Mouse (Mus musculus) frontal cortex, postnatal 14 days (tissue): ENCODE results near the gene C1rl.
"Not testable (repeated sequence)": the region's sequence is repeated elsewhere in the genome, so short reads cannot be mapped to it uniquely, and the experiment has no call there.

Experiments
- DNase-seq, 2 experiments: peaks; one replicate each; pipeline ENCODE4 v3.0.0; 2022; ENCODE audit warnings: low spot score in 2 of 2

C1rl gene

GRCm38 (mm10) chr6:124472801-124473200 lies 20.1 kb upstream of the C1rl start:
- DNase-seq: no peak

- DNase-seq: no peak
Observed at GRCm38 (mm10) chr6:124474621-124475020, 18.3 kb upstream of the C1rl start.

- not testable (repeated sequence) for DNase-seq
Observed at GRCm38 (mm10) chr6:124475335-124476075, 17.4 kb upstream of the C1rl start.

- no peak for DNase-seq
Observed at GRCm38 (mm10) chr6:124476216-124476615, 16.7 kb upstream of the C1rl start.

GRCm38 (mm10) chr6:124476796-124477195 lies 16.1 kb upstream of the C1rl start:
- DNase-seq: no peak

GRCm38 (mm10) chr6:124477221-124477655 lies 15.7 kb upstream of the C1rl start:
- DNase-seq: no peak

GRCm38 (mm10) chr6:124477922-124478651 lies 14.8 kb upstream of the C1rl start:
- no peak for DNase-seq

- no peak for DNase-seq
Observed at GRCm38 (mm10) chr6:124478874-124479572, 13.9 kb upstream of the C1rl start.

GRCm38 (mm10) chr6:124479573-124479930 lies 13.4 kb upstream of the C1rl start:
- no peak for DNase-seq

GRCm38 (mm10) chr6:124480295-124480694 lies 12.6 kb upstream of the C1rl start:
- no peak for DNase-seq

GRCm38 (mm10) chr6:124481571-124481970 lies 11.3 kb upstream of the C1rl start:
- DNase-seq: peak in 1 of 2 experiments; percentile 53

- DNase-seq: not testable (repeated sequence)
Observed at GRCm38 (mm10) chr6:124483831-124484230, 9.1 kb upstream of the C1rl start.

GRCm38 (mm10) chr6:124484851-124485250 lies 8.1 kb upstream of the C1rl start:
- DNase-seq: no peak

GRCm38 (mm10) chr6:124485414-124486144 lies 7.3 kb upstream of the C1rl start:
- no peak for DNase-seq

- DNase-seq: no peak
Observed at GRCm38 (mm10) chr6:124487509-124487908, 5.4 kb upstream of the C1rl start.

GRCm38 (mm10) chr6:124488952-124489351 lies 4.0 kb upstream of the C1rl start:
- DNase-seq: no peak

GRCm38 (mm10) chr6:124491427-124491826 lies 1.5 kb upstream of the C1rl start:
- DNase-seq: no peak

- no peak for DNase-seq
Observed at GRCm38 (mm10) chr6:124493886-124494285, 973 bp downstream of the C1rl start.

- no peak for DNase-seq
Observed at GRCm38 (mm10) chr6:124496054-124496453, 3.1 kb downstream of the C1rl start.

- DNase-seq: no peak
Observed at GRCm38 (mm10) chr6:124499914-124500566, 7.1 kb downstream of the C1rl start.

- DNase-seq: no peak
Observed at GRCm38 (mm10) chr6:124501473-124501872, 8.6 kb downstream of the C1rl start.
